Mouse (Mus musculus): ENCODE results near the gene Defb43.

The Defb43 gene

GRCm38 (mm10) chr14:63011471-63011870, at the start of gene Defb43:
Defb43 (plus strand) TSS chr14:63011771.
- no peak for DNase-seq (ENCODE audit: extremely low read depth, low read depth, low spot score)

- DNase-seq (ENCODE audit: extremely low read depth, low read depth, low spot score): no peak
Measured at GRCm38 (mm10) chr14:62963632-62964031, 47.9 kb upstream of the Defb43 start.

- no peak for DNase-seq (ENCODE audit: extremely low read depth, low read depth, low spot score)
Measured at GRCm38 (mm10) chr14:62965342-62965741, 46.2 kb upstream of the Defb43 start.

GRCm38 (mm10) chr14:62965811-62966520, 45.6 kb upstream of the Defb43 start:
- DNase-seq (ENCODE audit: extremely low read depth, low read depth, low spot score): no peak

GRCm38 (mm10) chr14:62975046-62975445, 36.5 kb upstream of the Defb43 start:
- DNase-seq (ENCODE audit: extremely low read depth, low read depth, low spot score): no peak

- no peak for DNase-seq (ENCODE audit: extremely low read depth, low read depth, low spot score)
Measured at GRCm38 (mm10) chr14:62979815-62980214, 31.8 kb upstream of the Defb43 start.

GRCm38 (mm10) chr14:62984410-62984809, 27.2 kb upstream of the Defb43 start, which contains the start of gene Defb48:
Defb48 (minus strand) TSS chr14:62984510.
- no peak for DNase-seq (ENCODE audit: extremely low read depth, low read depth, low spot score)

GRCm38 (mm10) chr14:62991271-62991670, 20.3 kb upstream of the Defb43 start:
- DNase-seq (ENCODE audit: extremely low read depth, low read depth, low spot score): no peak

- no peak for DNase-seq (ENCODE audit: extremely low read depth, low read depth, low spot score)
Measured at GRCm38 (mm10) chr14:62991849-62992510, 19.6 kb upstream of the Defb43 start.

- no peak for DNase-seq (ENCODE audit: extremely low read depth, low read depth, low spot score)
Measured at GRCm38 (mm10) chr14:62997777-62998176, 13.8 kb upstream of the Defb43 start, which contains the start of gene Defb47. Defb47 (plus strand) TSS chr14:62998077.

- no peak for DNase-seq (ENCODE audit: extremely low read depth, low read depth, low spot score)
Measured at GRCm38 (mm10) chr14:62998977-62999376, 12.6 kb upstream of the Defb43 start.

GRCm38 (mm10) chr14:63002588-63002987, 9.0 kb upstream of the Defb43 start:
- DNase-seq (ENCODE audit: extremely low read depth, low read depth, low spot score): no peak

- DNase-seq (ENCODE audit: extremely low read depth, low read depth, low spot score): no peak
Measured at GRCm38 (mm10) chr14:63013082-63013481, 1.5 kb downstream of the Defb43 start.

- no peak for DNase-seq (ENCODE audit: extremely low read depth, low read depth, low spot score)
Measured at GRCm38 (mm10) chr14:63014667-63015066, 3.1 kb downstream of the Defb43 start.

GRCm38 (mm10) chr14:63020524-63021156, 9.1 kb downstream of the Defb43 start:
- DNase-seq (ENCODE audit: extremely low read depth, low read depth, low spot score): no peak

- DNase-seq (ENCODE audit: extremely low read depth, low read depth, low spot score): no peak
Measured at GRCm38 (mm10) chr14:63046691-63047090, 35.1 kb downstream of the Defb43 start, which contains the start of gene Defb42. Defb42 (plus strand) TSS chr14:63046991.

- no peak for DNase-seq (ENCODE audit: extremely low read depth, low read depth, low spot score)
Measured at GRCm38 (mm10) chr14:63049910-63050370, 38.4 kb downstream of the Defb43 start, which contains the start of gene Defb30. Defb30 (minus strand) TSS chr14:63049960.

- no peak for DNase-seq (ENCODE audit: extremely low read depth, low read depth, low spot score)
Measured at GRCm38 (mm10) chr14:63050769-63051168, 39.2 kb downstream of the Defb43 start.

GRCm38 (mm10) chr14:63054729-63055128, 43.2 kb downstream of the Defb43 start:
- DNase-seq (ENCODE audit: extremely low read depth, low read depth, low spot score): no peak

GRCm38 (mm10) chr14:63060361-63060760, 48.8 kb downstream of the Defb43 start:
- DNase-seq (ENCODE audit: extremely low read depth, low read depth, low spot score): peak; percentile 50

GRCm38 (mm10) chr14:63062184-63062583, 50.6 kb downstream of the Defb43 start:
- no peak for DNase-seq (ENCODE audit: extremely low read depth, low read depth, low spot score)

- no peak for DNase-seq (ENCODE audit: extremely low read depth, low read depth, low spot score)
Measured at GRCm38 (mm10) chr14:63065391-63065790, 53.8 kb downstream of the Defb43 start.

All from fat pad, adult 2 months (tissue).